Mouse (Mus musculus) ES-E14 (cell line): ENCODE results near the gene Bcas3.

ENCODE experiments used
- CHD2 ChIP-seq: IDR thresholded peaks from 2 replicates; pipeline ENCODE4 v1.6.1; 2014; ENCODE audit warnings: mild to moderate bottlenecking, low read depth, low read length, inconsistent platforms
- ZNF384 ChIP-seq: IDR thresholded peaks from 2 replicates; pipeline ENCODE4 v1.6.1; 2012; ENCODE audit warnings: low read depth, low read length, inconsistent platforms

- TF ChIP-seq CHD2 (no peak), ZNF384 (no peak)
Measured at GRCm38 (mm10) chr11:85474326-85474725, 121.4 kb downstream of the Bcas3 start.
